Mouse (Mus musculus): ENCODE data around the gene Dab1. TPM values are rescaled to one million over a fixed set of nuclear protein-coding genes. Genes with fewer than 3 reads are reported as not detected.

Dab1 gene
- total RNA-seq, 2 experiments from 2014 or later, result not detected

DNA sequence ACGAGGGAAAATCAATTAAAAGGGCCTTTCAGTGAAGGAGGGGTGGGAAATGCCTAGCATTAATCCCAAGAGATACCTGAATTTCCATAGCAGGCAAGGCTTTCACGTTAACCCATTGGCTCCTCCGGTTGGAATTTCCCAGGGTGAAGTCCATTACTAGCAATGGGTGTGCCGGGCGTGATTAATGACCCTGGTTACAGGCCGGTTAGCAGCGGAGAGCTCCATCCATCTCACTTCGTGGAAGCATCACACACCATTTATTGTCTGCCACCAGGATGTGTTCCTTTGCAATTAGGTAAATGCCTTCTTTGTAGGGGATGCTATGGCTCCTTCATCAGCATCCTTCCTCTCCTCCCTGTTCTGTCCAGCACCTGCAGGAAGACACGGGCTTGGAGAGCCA, 350.7 kb downstream of the Dab1 start:
- DNase-seq (ENCODE audit: low spot score), result no peak

DNA sequence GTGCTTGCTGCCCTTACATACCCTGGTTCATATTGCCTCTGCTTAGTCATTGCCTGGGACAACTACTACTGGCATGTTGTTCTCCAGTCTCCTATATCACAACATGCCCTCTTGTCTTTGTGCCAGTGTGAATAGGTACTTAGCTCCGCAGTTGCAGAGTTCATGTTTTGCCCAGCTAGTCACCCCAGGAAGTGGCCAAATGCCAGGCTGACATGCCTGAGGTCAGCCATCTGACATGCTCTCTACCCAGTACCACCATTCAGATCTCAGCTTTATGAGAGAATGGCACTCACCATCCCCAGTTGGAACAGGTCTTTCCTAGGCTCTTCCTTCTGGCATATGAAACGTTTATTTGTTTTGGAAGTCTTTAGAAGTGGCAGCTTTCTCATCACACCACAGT, 355.4 kb downstream of the Dab1 start:
- DNase-seq (ENCODE audit: low spot score), result no peak

DNA sequence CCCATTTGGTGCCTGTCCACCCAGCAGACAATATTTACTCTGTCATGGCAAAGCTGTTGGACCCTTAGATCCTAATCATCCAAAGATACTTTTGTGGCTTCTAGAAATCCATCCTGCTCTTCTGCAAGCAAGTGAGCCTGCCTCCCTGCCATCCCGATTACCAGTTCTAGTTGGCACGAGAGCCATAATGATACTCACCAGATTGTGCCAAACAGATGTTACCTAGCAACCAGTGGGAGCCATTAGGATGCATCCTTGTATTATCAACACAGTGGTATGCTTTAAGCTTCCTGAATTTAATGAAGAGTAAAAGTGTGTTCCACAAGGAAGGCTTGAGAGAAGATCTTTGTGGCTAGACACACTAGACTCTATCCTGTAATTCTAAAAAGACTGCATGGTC, 355.8 kb downstream of the Dab1 start:
- DNase-seq (ENCODE audit: low spot score), result no peak

DNA sequence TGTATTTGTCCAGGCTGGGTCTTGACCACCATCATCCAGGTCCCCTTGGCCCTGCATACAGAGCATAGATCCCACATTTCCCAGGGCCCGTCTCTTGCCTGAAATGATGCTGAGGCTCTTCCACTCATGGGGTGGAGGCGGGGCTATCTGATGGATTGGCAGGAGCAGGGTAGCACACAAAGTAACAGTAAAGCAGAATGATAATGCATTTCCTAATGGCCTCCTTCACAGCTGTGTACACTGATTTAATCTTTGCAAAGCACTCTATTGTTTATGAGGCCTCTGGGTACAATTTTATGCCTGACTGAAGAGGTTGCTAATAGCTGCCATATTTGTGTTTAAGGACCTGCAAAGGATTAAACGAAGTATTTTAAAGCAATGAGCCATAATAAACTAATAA, 374.7 kb downstream of the Dab1 start:
- DNase-seq (ENCODE audit: low spot score), result no peak

DNA sequence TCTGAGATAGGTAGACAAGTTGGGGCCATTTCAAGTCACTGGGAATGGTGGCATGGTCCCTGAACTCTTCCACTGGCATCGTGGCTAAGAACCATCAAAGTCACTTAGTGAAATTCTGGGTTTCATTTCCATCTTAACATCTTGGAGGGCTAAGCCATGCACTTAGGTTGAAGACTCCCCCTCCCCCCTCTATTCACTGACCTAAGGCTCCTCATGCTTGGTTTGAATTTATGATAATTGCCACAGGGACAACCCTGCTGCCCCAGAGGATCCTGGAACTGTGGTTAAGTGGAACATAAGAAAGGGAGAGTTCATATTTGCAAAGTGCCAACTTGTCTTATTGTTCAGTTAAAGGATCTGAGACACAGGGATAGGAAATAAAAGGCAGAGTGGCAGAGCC, 375.2 kb downstream of the Dab1 start:
- DNase-seq (ENCODE audit: low spot score), result no peak

DNA sequence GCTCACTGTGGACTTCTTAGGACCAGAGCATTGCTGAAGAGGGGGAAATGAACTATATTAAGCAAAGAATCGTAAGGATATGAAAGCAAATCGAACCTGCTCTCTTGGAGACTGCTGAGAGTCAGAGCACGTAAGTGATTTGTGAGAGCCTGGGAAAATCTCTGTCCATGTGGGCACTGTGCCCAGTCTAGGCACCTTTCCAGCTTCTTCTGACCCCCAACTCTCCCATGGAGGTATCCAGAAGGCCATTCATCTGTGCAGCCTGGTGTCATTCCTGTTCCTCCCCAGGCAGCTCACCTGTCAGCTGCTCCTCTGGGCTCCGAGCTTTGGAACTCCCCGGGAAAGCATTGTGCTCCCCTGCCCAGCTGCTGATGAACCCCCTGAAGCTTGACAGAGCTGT, 389.2 kb downstream of the Dab1 start:
- DNase-seq (ENCODE audit: low spot score), result no peak

DNA sequence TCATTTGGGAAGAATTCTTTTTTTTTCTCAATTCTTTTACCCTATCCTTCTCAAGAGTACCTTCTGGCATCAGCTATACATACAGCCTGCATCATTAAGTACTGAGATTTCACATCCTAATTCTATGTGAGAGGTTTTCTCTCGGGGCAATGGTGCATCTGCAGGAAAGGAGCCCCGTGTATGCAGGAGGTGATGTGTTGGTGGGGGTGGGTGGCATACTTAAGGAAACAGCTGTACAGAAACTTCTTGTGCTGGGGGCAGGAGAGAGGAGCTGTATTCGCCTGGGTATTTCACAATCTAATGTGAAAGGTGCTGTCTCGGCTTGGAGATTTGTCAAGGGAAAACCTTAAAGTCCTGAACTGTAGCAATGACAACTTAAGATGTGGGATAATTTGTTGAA, 392.5 kb downstream of the Dab1 start:
- DNase-seq (ENCODE audit: low spot score), result no peak

DNA sequence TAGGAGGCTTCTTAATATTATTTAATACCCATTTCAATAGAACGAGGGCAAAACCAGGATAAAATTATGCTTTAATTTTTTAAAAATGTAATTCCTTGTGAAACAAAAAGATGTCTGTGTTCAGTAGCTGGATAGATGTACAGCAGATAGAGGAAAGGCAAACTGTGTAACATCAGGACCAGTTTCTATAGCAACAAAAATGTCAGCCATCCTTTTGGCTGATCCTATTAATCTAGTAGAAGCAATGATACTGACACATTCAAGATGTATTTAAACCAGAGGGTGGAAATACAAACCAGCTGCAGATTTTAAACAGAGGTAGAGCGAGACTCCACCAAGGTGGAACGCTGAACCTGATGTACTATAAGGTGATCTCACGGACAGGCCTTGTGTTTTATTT, 393.0 kb downstream of the Dab1 start:
- no peak for DNase-seq (ENCODE audit: low spot score)

DNA sequence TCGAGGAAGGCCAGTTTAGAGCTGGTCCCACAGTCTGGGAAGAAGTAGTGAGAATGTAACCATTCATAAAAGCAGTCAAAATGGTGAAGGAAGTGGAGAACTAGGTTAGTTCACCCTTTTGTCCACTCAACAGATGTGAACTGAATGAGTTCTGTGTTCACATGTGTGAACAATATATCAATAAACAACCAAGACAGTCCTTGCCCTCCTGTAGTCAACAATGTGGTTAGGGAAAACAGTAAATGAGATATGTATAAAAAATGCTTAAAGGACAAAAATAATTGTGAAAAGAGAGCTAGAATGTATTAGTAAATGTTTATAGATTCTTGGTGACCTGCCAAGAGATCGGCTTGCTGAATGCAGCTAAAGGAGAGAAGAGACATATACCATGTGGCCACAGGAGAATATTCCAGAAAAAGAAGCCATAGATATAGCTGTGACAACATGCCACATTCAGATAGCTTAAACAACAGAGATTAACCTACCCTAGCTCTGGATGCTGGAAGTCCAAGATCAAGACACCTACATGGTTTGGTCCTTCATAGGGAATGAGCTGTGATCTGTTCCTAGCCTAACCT, 406.0 kb downstream of the Dab1 start:
- DNase-seq (ENCODE audit: low spot score), result no peak

DNA sequence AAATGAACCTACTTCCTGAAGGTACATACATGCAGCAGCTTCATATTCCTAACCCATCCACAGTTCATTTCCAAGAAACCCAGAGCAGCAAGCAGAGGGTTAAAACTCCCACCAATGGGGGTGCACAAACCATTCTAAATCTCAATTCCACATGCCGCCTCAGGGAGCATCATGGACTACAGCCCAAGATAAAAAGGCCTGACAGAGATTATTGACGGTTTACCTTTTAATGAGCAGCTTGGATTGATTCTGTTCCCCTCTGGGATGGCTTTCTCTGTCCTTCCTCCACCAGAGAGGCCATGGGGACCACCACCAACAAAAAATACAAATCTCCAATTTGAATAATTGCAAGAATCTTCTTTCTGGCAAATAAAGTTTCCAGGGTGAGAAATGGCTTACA, 407.7 kb downstream of the Dab1 start:
- DNase-seq (ENCODE audit: low spot score), result no peak

DNA sequence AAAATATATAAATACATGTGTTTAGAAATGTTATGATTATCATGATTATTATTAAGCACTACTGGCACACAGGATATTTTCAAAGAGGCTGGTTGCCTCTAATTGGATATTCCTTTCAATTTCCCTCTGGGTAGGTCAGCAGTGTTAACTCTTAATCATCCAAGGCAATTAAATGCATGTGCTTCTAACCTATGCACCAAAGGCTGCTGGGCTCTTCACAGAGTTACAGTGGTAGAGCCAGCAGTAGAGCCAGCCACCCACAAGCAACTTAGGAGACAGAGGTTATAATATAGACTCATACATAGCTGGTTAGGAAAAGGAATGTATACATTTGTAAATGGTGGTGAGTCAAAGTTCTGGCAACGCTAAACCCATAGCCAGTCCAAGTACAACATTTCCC, 408.1 kb downstream of the Dab1 start:
- DNase-seq (ENCODE audit: low spot score), result no peak

DNA sequence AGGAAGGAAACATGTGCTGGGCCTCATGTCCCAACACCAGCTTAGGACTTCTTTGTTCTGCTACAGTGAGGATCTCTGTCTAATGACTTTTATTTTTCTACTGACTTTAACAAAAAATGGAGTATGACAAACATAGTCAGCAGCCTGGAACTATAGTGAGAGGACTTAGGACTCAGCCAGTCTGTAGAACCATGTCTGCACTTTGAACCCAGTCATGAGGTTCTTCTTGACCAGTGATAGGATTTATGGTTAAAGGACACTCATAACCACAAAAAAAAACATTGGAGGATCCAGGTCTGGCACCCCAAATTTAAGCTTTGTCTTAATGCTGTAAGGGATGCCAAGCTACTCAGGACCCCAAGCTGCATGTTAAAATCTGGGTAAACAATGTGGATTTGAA, 416.9 kb downstream of the Dab1 start:
- no peak for DNase-seq (ENCODE audit: low spot score)

DNA sequence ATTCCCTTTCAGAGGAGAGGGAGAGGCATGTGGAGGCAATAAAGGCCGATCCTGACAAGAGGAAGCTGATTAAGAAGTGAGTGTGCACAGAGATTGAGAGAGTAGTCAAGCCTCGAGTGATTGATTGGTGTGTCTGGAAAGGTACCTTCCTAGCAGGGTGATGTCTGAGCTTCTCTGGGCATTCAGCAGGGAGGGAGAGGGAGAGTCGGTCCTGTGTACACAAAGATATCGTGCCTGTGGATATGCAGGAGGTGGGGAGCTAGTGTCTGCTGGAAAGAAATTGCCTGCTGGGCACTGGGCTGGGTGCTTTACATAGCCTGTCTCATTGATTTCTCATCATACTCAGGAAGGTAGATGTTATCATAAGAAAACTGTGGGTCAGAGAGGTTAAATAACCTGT, 420.4 kb downstream of the Dab1 start:
- DNase-seq (ENCODE audit: low spot score), result no peak

DNA sequence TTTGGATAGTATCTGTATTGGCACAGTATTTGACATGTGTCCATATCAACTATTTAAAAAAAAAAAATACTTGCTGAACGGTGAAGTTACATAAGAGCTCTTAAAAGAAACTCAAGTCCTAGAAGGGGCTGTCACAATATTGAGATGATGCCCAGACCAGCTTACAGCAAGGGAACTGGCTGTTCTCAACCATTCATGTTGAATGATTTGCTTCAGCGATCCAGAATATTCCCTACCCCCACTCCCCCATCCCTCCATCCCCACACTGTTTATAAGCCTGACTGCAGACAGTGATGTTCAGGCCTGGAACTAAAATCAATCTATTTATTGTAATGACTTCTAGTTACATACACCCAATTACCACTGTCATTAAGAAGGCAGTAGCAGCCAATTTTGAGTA, 424.3 kb downstream of the Dab1 start:
- no peak for DNase-seq (ENCODE audit: low spot score)

DNA sequence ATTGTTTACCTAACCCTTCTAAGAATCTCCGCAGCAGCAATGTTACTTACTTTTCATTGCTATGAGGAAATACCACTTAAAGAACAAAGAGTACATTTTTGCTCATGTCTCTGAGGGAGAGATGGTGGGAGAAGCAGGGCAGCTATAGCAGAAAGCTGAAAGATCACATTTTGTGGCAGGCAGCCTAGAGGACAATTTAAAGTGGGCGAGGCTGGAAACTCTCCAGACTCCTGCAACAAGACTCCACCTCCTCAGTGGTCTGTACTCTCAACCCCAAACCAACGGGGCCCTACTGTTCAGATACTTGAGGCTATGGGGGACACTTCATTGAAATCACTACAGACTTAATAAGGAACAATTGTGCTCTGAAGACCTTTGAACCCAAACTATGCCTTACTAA, 425.5 kb downstream of the Dab1 start:
- DNase-seq (ENCODE audit: low spot score), result no peak

DNA sequence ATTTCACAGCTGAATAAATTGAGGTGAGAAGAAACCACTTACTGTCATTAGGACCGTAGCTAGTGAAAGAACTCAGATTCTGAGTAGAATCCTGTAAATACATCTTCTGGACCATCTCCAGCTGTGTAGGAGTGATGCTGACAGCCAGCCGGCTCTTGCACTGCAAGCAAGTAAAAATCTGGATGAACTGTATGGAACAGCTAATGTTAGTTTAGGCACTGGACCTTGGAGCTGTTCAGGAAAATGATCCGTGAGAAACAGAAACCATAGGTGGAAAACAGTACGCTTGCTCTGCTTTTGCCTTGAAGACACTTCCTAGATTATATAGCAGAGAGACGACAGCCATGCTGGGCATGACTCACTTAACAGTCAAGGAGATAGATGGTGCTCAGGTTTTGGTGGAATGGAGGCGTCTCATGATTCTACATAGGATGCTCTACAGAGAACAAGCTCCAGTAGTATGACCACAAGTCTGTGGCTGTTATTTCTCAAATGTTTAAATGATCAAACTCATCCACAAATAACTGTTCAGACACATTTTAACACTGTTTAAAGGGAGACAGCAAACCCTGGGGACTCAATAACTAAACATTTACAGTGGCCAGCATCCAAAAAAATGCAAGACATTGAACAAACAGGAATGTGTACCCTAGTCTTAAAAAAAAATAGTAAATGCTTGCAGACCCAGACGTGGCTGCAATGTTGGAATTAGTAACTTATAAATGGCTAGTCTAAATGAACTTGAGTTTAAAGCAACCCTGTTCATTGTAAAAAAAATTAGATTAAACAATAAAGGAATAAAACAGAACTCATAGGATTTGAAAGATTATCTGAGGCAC, 429.0 kb downstream of the Dab1 start:
- no peak for DNase-seq (ENCODE audit: low spot score)

DNA sequence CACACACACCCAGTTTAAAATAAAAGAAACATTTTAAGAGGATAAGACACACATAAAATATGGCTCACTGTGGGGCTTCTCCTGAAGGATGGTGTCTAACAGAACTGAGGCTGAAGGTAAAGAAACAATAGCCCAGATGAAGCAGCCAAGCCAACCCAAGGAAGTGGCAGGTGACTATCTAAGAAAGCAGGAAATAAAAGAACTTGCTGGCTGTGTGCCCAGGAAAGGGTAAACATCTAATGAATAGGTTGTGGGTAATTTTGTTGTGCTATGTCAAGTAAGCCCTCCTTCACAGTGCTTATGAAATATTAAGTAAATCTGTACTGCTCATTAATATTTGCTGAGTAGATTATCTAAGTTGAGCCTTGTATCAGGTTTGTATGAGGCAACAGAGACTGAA, 438.0 kb downstream of the Dab1 start:
- no peak for DNase-seq (ENCODE audit: low spot score)

DNA sequence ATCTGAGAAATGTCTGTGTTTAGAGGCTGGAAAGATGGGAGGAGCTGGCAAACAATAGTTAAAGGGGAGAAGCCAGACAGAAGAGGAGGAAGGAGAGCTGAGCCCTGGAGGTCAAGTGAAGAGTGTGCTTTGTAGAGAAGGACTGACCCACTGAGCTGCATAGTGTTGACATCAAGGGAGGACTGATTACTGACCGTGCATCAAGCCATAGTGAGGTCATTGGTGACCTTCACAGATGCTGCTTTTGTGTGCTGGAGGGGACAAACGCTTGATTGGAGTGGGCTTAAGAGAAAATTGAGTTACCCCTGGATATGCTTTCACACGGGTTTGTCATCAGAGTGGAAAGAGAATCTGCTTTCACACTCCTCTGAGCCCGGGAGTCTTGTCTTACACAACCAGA, 440.4 kb downstream of the Dab1 start:
- DNase-seq (ENCODE audit: low spot score), result no peak

DNA sequence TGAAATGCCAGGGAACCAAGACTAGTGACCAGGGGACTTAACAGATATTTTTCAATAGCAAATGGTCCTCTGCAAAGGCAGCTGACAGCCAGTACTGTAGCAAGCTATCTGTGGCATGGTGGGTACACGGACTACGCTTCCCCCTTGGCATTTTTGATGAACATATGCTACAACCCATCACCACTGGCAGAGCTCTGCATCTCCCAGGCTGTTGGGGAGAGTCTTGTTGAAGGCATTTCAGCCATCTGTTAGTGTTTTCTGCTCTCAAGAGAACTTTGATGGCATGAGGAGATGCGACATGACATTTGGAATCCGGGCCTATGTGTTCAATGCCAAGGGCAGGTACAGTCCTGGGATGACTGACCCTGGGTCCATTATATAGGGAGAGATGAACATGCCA, 443.2 kb downstream of the Dab1 start:
- DNase-seq (ENCODE audit: low spot score), result no peak

DNA sequence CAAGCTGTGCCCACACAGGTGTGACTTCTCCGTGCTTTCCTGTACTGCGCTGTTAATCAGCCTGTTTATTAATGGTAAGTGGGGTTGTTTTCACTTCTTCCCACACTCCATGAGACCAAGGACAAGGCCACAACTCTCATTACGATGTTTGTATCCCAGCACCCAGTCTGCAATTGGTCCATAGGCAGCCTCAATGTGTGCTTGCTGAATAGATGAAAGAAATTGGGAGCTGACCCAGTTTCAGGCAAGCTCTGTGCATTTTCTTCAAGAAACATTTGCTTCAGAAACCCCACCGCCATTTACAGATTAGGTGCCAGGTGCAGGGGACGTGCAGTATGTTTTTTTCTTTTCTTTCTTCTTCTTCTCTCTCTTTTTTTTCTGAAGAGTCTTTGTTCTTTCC, 447.7 kb downstream of the Dab1 start:
- no peak for DNase-seq (ENCODE audit: low spot score)

DNA sequence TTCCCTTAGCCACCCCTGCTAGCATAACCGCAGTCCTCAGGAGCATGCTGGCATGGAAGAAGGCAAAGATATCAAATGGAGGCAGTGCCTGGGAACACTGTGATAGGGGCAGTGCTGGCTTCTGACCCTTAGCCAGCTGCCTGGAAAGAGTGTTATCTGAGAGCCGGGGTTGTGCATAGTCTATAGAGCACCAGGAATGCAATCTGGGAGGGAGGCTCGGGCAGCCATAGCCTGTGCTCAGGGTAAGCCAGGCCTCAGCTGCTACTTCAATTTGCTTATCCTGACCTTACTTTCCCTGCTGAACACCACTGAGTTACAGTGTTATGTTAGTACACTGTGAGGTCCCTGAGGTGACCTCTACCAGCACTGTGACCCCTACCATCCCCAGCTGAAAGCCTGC, 448.6 kb downstream of the Dab1 start:
- no peak for DNase-seq (ENCODE audit: low spot score)

DNA sequence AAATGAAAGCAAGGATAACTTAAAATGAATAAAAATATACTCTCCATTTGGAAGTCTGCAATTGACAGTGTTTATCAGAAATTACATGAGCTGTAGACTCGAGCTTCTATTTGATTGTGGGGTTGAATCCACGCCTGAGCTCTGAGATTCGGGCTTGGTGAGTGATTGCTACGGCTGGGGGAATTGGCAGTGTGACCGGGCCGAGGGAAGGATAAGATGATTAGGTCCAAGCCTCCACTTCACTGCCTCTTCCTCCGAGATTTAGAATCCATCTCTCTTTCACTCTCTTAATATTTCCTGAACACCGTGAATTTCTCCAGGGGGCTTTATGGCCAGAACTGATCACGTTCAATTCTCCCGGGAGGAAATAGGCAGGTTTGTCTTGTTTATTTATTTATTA, 452.1 kb downstream of the Dab1 start:
- no peak for DNase-seq (ENCODE audit: low spot score)

DNA sequence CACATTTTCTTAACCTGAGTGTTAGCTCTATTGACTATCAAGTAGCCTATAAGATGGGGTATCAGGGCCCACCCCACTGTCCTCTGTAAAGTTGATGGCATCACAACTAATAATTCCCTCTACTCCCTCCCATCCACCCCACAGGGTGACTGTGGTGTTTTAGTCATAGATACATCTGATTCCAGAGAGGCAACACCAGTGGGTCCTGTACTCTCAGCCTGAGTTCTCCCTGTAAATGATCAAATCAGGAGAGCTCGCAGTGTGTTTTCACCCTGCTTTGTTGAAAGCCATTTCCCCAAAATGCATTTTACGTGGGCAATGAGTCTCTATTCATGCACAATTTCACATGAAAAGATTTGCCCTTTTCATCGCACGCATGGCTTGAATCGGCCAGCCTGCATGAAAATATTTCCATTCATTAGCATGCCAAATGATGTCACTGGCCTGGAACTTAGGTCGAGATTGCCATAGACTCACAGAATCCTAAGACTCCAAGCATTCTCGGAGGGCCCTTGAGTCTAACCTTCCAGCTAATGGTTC, 454.8 kb downstream of the Dab1 start:
- DNase-seq (ENCODE audit: low spot score), result no peak
